Mouse (Mus musculus): ENCODE measurements at regions not wholly inside any gene's neighbourhood (a gene's known extent, or its start where the extent isn't known, plus 50 kb on each side); places are given as distances from the start of the nearest gene placed in this dataset.

DNA sequence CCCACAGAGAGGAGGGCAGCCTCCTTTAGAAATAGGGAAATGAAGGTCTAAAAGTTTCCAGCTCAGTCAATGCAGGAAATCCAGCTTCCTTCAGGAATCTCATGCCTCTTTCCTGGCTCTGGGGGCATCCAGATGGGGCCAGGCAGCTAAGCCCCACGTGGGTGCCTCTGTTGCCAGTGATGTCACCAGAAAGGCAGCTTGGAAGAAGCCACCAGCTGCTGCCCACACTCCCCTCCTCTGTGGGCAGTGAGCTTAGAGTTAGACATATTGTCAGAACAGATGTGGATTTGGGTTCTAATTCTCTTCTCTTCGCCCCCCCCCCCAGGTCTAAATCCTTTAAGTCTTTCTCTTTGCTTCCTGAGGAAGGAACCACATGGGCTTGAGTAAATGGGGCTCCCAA is 116.2 kb upstream of the Pja1 start:
- TF ChIP-seq POLR2A (IDR thresholded peaks at IDR 0.05; ENCODE audit: borderline replicate concordance, extremely low read depth, insufficient read depth, insufficient read length, poor library complexity, severe bottlenecking) = no peak
- DNase-seq (ENCODE audit: low read depth) = peak; percentile 59

DNA sequence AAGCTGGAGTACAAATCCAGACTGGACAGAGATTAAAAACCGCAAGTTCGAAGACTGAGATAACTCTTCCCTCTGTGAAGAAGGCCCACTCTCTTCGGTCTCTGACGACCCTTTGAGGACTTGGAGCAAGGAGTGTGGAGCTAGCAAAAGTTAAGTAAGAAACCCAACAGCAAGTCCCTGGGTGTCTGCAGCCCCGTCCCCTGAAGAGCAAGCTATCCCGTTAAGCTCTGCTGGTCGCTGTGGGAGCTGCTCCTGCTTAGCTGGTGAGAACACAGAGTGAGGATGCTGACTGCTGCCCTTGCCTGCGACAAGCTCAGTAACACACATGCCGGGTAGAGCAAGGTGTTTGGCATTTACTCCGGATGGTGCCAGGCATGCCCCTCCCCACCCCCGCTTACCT is 115.2 kb upstream of the Pja1 start:
- DNase-seq (ENCODE audit: low read depth) = no peak
- TF ChIP-seq CTCF (IDR thresholded peaks at IDR 0.05; ENCODE audit: borderline replicate concordance, extremely low read depth, insufficient read depth, insufficient read length) (no peak), POLR2A (IDR thresholded peaks at IDR 0.05; ENCODE audit: borderline replicate concordance, extremely low read depth, insufficient read depth, insufficient read length, poor library complexity, severe bottlenecking) (no peak)

DNA sequence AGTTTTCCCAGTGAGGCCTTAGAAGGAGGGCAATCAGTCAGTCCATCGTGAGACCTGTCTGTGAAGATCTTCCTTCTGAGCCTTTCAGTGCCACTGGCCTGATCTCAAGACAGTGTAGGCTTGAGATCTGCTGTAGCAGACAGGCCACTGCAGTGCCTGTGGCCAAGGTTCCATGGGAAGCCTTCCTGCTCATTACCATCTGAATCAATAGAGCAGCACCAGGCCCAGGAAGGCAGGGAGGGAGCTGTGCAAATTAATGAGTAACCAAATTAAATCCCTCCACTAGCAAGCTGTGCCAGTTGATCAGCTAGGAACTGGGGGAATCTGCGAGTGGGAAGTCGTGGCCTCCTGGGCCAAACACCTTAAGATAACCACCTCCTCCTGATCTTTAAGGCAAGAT is 114.6 kb upstream of the Pja1 start:
- peak; percentile 78 for DNase-seq (ENCODE audit: low read depth)
- TF ChIP-seq POLR2A (IDR thresholded peaks at IDR 0.05; ENCODE audit: borderline replicate concordance, extremely low read depth, insufficient read depth, insufficient read length, poor library complexity, severe bottlenecking) (no peak), CTCF (IDR thresholded peaks at IDR 0.05; ENCODE audit: borderline replicate concordance, extremely low read depth, insufficient read depth, insufficient read length) (no peak)

DNA sequence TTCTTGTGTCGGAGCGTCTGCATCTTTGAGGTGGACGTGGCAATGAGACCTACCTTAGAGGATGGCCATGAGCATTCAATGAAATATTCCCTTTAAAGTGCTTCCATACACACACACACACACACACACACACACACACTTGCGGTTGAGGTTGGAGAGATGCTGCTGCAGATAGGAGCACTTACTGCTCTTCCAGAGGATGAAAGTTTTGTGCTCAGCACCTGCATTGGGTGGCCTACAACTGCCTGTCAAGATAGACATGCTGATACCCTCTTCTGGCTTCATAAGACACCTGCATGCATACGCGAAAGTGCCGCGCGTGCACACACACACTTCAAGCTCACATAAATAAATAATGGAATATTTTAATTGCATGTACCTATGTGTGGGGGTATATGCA is 111.5 kb upstream of the Pja1 start:
- DNase-seq (ENCODE audit: low read depth) = no peak
- TF ChIP-seq POLR2A (IDR thresholded peaks at IDR 0.05; ENCODE audit: borderline replicate concordance, extremely low read depth, insufficient read depth, insufficient read length, poor library complexity, severe bottlenecking) (no peak), CTCF (IDR thresholded peaks at IDR 0.05; ENCODE audit: borderline replicate concordance, extremely low read depth, insufficient read depth, insufficient read length) (no peak)

DNA sequence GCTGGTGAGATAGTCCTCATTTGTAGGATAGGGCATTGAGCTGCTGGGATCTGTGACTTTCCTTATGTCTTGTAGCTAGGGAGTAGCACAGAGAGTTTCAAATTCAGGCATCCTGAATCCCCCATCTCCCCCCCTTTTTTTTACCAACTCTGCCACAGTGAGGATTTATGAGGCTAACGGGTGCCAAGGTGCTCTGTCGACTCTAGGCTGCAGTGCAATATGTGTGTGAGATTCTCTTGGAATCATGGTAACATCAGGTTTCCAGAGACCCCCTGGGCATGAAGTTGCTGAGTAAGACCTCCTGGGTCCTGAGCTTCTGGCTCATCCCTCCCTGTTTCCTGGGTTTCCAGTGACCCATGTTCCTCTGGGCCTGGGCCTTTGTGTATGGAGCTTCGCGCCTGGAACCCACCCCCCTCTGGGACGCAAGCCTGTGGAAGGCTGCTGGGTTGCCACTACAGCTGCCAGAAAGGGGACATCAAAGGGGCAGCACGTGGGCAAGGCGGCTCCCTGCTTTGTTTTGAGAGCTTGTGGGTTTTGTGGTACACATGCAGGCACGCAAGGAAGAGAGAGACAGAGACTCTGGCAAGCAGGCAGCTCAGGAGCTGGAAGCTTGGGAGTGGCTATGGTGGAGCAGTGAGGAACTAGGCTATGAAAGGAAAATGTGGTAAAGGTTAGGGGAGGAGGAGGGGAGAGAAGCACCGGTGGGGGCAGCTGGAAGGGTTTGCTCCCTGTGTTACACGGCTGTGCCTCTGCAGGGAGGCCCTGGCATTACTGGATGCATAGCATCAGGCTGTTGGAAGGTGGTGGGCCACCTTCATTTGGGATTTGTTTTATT is 110.8 kb upstream of the Pja1 start:
- TF ChIP-seq CTCF (IDR thresholded peaks at IDR 0.05; ENCODE audit: borderline replicate concordance, extremely low read depth, insufficient read depth, insufficient read length) (no peak), POLR2A (IDR thresholded peaks at IDR 0.05; ENCODE audit: borderline replicate concordance, extremely low read depth, insufficient read depth, insufficient read length, poor library complexity, severe bottlenecking) (no peak)
- peak; percentile 64 for DNase-seq (ENCODE audit: low read depth)

DNA sequence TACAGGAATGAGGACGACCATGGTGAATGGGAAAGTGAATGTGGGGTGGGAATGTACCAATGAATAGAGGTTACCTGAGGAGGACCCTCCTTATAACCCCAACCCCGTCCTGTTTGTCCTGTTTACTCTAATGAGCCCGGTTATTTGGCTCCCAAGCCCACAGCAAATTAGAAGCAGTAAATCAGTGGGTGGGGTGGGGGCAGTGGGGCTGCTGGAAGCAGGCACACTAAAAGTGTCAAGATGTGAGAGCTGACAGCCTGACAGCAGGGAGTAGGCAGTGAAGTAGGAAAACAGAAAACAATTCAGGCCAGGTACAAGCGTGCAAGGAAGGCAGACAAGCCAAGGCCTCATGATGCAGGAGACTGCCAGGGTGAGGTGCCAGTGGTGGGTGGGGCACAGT is 108.1 kb upstream of the Pja1 start:
- TF ChIP-seq CTCF (IDR thresholded peaks at IDR 0.05; ENCODE audit: borderline replicate concordance, extremely low read depth, insufficient read depth, insufficient read length) = no peak
- no peak for TF ChIP-seq POLR2A (IDR thresholded peaks at IDR 0.05; ENCODE audit: borderline replicate concordance, extremely low read depth, insufficient read depth, insufficient read length, poor library complexity, severe bottlenecking)
- no peak for DNase-seq (ENCODE audit: low read depth)

DNA sequence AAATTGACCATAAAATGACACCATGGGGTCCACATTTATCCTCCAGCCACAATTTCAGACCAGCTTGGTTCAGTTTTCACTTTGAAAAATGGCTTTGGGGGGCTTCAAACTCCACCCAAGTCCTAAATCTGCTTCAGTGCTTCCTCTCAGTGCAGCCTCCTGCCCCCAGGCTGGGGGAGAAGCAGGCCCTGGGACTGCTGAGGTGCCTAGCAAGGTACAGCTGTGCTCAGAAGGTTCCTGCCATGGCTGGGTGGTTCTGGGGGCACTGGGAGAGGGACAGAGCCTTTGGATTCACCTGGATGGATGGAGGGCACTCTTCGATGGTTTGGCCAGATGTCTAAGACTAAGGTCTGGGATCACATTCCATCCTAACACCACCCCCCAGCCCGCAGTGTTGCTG is 107.7 kb upstream of the Pja1 start:
- no peak for DNase-seq (ENCODE audit: low read depth)
- no peak for TF ChIP-seq CTCF (IDR thresholded peaks at IDR 0.05; ENCODE audit: borderline replicate concordance, extremely low read depth, insufficient read depth, insufficient read length)
- no peak for TF ChIP-seq POLR2A (IDR thresholded peaks at IDR 0.05; ENCODE audit: borderline replicate concordance, extremely low read depth, insufficient read depth, insufficient read length, poor library complexity, severe bottlenecking)

DNA sequence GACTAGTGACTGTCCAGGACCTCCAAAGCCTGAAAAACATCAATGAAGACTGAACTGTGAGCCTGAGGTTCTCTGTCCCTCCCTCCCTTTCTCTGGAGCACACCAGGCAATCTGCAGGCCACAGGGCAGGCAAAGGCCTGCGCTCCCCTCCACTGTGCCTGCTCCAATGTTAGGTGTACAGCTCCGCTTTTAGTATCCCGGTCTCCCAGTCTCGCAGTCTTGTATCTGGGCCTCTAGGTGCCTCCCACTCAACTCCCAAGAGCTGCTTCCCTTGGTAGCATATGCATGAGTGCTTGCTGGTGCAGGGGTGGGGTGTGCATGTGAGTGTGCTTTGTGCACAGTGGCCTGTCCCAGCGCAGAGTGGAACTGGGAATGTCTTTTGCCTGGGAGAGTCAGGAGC is 104.0 kb upstream of the Pja1 start:
- DNase-seq (ENCODE audit: low read depth) = peak; percentile 13
- TF ChIP-seq CTCF (IDR thresholded peaks at IDR 0.05; ENCODE audit: borderline replicate concordance, extremely low read depth, insufficient read depth, insufficient read length) (no peak), POLR2A (IDR thresholded peaks at IDR 0.05; ENCODE audit: borderline replicate concordance, extremely low read depth, insufficient read depth, insufficient read length, poor library complexity, severe bottlenecking) (no peak)

DNA sequence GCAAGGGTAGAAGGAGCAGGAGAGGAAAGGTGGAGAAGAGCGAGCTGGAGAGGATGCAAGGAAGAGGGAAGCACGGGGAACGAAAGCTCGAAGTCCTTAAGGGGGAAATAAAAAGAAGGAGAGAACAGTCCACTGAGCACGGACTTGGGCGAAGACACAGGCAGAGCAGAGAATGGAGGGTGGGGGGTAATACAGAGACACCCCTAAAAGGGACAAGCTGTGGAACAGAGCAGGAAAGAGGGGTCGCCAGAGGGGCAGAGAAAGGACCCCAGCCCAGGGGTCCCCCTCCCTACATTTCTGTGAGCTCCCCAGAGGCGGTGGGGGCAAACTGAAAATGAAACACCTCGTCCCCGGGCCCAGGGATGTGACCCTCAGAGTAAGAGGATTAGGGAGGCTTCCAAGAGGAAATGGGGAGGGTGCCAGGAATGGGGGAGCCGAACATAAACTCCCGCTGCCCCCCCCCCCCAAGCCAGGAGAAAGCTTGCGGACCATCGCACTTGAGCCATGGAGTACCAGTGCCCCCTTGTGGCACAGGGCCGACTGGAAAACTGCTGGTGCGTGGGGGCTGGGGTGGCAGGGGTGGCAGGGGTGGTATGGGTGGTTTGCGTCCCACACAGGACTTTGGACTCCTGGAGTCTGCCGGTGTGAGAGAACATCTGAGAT is 103.5 kb upstream of the Pja1 start:
- TF ChIP-seq POLR2A (IDR thresholded peaks at IDR 0.05; ENCODE audit: borderline replicate concordance, extremely low read depth, insufficient read depth, insufficient read length, poor library complexity, severe bottlenecking) (no peak), CTCF (IDR thresholded peaks at IDR 0.05; ENCODE audit: borderline replicate concordance, extremely low read depth, insufficient read depth, insufficient read length) (peak; percentile 71)
- DNase-seq (ENCODE audit: low read depth) = peak; percentile 81

DNA sequence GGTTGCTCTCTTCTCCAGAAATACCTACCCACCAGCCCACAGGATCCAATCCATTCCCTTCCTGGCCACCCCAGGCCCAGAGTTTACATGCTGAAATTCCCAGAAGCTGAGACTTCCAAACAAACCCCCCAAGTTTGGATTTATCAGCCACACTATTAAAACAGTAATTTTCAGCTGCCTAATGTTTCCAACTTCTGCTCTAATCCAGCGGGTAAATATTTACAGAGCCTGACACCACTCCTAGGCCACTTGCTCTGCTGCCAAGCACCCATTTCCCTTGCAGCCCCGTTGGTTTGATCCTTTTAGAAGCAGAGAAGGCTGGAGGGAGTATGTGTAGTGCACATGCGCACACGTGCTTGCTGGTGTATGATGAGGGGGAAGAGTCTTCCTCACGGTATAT is 99.1 kb upstream of the Pja1 start:
- TF ChIP-seq CTCF (IDR thresholded peaks at IDR 0.05; ENCODE audit: borderline replicate concordance, extremely low read depth, insufficient read depth, insufficient read length) (no peak), POLR2A (IDR thresholded peaks at IDR 0.05; ENCODE audit: borderline replicate concordance, extremely low read depth, insufficient read depth, insufficient read length, poor library complexity, severe bottlenecking) (no peak)
- no peak for DNase-seq (ENCODE audit: low read depth)

DNA sequence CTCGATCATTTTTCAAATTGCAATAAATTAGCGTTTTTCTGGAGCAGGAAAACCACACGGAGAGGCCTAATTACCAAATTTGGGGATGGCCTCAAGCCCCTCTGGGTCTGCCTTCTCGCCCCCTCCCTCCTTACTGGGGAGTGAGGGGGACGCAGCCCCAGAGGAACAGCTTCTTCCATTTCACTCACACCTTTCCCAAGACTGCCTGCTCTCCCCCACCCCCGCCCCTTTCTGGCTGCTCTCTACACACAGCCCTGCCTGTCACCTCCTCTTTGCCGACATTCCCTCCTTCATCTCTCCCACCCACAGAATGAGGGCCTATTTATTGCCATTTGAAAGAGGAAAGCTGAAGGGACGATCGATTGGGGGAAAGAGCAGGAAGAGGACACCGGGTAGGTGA is 97.2 kb upstream of the Pja1 start:
- TF ChIP-seq POLR2A (IDR thresholded peaks at IDR 0.05; ENCODE audit: borderline replicate concordance, extremely low read depth, insufficient read depth, insufficient read length, poor library complexity, severe bottlenecking) = no peak
- TF ChIP-seq CTCF (IDR thresholded peaks at IDR 0.05; ENCODE audit: borderline replicate concordance, extremely low read depth, insufficient read depth, insufficient read length) = no peak
- peak; percentile 65 for DNase-seq (ENCODE audit: low read depth)

All from brain, embryonic 14.5 days (tissue).